Mouse (Mus musculus) lung, adult 2 months (tissue): ENCODE data around the gene Lrrc4b.

Experiments used
- CTCF ChIP-seq: fragments of 200-500 bp; IDR thresholded peaks from 2 replicates; pipeline ENCODE4 v1.5.1; 2011; ENCODE audit warnings: mild to moderate bottlenecking, low read length, control low read depth; ENCODE audit not compliant: insufficient read depth
- POLR2A ChIP-seq: fragments of 200-500 bp; IDR thresholded peaks from 2 replicates; pipeline ENCODE4 v1.6.1; 2011; ENCODE audit warnings: low read depth, mild to moderate bottlenecking, control low read depth, low read length, borderline replicate concordance; ENCODE audit errors: extremely low read depth

- TF ChIP-seq CTCF (no peak), POLR2A (no peak)
Measured at GRCm38 (mm10) chr7:44442407-44442821, 13.6 kb downstream of the Lrrc4b start.
